Mouse (Mus musculus) heart, embryonic 14.5 days (tissue): ENCODE data around the gene Nptx2. TPM values are rescaled to one million over a fixed set of nuclear protein-coding genes. Genes with fewer than 3 reads are reported as not detected.

Source experiments
- ATAC-seq: fragments of 200-750 bp; cut with Nextera tagmentation; 2 replicates; pipeline ENCODE4 v1.8.0; 2017; ENCODE audit warnings: low read depth, moderate TSS enrichment; ENCODE audit not compliant: insufficient number of reproducible peaks, insufficient read depth, low FRiP score
- H3K27ac ChIP-seq, 2 experiments: fragments of 200-500 bp in 1 of 2; fragments of 300-500 bp in 1 of 2; sonication (generic) in 1 of 2; replicated peaks in 1 of 2; 2 replicates each; pipeline ENCODE4 v1.5.1; 2012 to 2014; ENCODE audit warnings: low read depth in 2 of 2, low read length in 2 of 2, control low read depth in 1 of 2, mild to moderate bottlenecking in 1 of 2, mixed read lengths in 1 of 2; ENCODE audit not compliant: control insufficient read depth in 1 of 2, insufficient read depth in 1 of 2
- H3K27me3 ChIP-seq: fragments of 300-500 bp; sonication (generic); 2 replicates; pipeline ENCODE4 v1.6.1; 2014; ENCODE audit warnings: mild to moderate bottlenecking, low read length, control low read depth; ENCODE audit not compliant: control insufficient read depth, insufficient read depth
- H3K36me3 ChIP-seq: fragments of 300-500 bp; sonication (generic); 2 replicates; pipeline ENCODE4 v1.6.1; 2014; ENCODE audit warnings: mild to moderate bottlenecking, control low read depth, low read length, mixed read lengths; ENCODE audit not compliant: control insufficient read depth, insufficient read depth
- H3K4me1 ChIP-seq, 2 experiments: fragments of 200-500 bp in 1 of 2; fragments of 300-500 bp in 1 of 2; sonication (generic) in 1 of 2; 2 replicates each; pipeline ENCODE4 v1.6.1; 2012 to 2014; ENCODE audit warnings: low read length in 2 of 2, control low read depth in 1 of 2, mixed read lengths in 1 of 2; ENCODE audit not compliant: control insufficient read depth in 2 of 2, insufficient read depth in 2 of 2
- H3K4me2 ChIP-seq: fragments of 300-500 bp; sonication (generic); 2 replicates; pipeline ENCODE4 v1.6.1; 2014; ENCODE audit warnings: mild to moderate bottlenecking, low read length
- H3K4me3 ChIP-seq, 2 experiments: fragments of 200-500 bp in 1 of 2; fragments of 300-500 bp in 1 of 2; sonication (generic) in 1 of 2; 2 replicates each; pipeline ENCODE4 v1.5.1; 2012 to 2014; ENCODE audit warnings: low read length in 2 of 2, mild to moderate bottlenecking in 2 of 2, control low read depth in 1 of 2, low read depth in 1 of 2, moderate library complexity in 1 of 2; ENCODE audit not compliant: control insufficient read depth in 1 of 2, insufficient read depth in 1 of 2
- H3K9ac ChIP-seq: fragments of 300-500 bp; sonication (generic); 2 replicates; pipeline ENCODE4 v1.6.1; 2014; ENCODE audit warnings: mild to moderate bottlenecking, low read length
- H3K9me3 ChIP-seq: fragments of 300-500 bp; sonication (generic); 2 replicates; pipeline ENCODE4 v1.6.1; 2016; ENCODE audit warnings: low read length, control low read depth; ENCODE audit not compliant: control insufficient read depth
- WGBS: fragments of 180-500 bp; shearing (Covaris S2); extraction: QIAGEN DNeasy Blood & Tissue Kit; methylation state at CpG from one replicate; pipeline ENCODE4 v1.1.7; 2014; 5-methylcytosine and 5-hydroxymethylcytosine counted together
- polyA plus RNA-seq: library from polyadenylated mRNA; unstranded; fragments of >200 nt; fragmentation: Nextera tagmentation; extraction: Ambion mirVana; gene quantifications from 2 replicates; pipeline ENCODE4 v1.2.1, GENCODE M21; 2014

The Nptx2 gene
- polyA plus RNA-seq, 1 experiment from 2014 or later, result 0.20 TPM

DNA sequence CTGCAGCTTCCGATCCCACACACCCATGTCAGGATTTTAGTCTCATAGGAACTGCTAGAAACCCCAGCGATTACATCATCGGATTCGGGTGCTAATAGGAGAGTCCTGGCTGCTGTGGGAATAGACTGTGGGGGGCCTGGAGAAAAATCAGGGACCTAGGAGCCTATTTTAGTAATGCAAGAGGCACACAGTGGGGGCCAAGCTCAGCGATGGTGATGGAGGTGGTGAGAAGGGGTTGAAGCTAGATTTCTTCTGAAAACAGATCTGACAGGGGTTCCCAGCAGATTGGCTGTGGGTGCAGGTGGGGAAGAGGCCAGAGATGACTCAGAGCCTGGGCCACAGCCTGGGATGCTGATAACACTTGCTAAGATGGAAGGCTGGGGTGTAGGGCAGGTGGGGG is 39.4 kb downstream of the Nptx2 start:
- no peak overlapping the region for H3K27ac ChIP-seq
- H3K4me3 ChIP-seq, result no peak overlapping the region
- H3K9ac ChIP-seq, result no peak overlapping the region
- no peak for ATAC-seq
- peaks cover 14% of the 10 kb centered on the region; the same call in 1 of the 2 replicates for H3K9me3 ChIP-seq
- H3K36me3 ChIP-seq, result no peaks in the 10 kb centered on the region
- 81% methylated on average over 5 of the region's 5 CpGs for WGBS
- H3K4me1 ChIP-seq, result no peaks in the 10 kb centered on the region
- no peaks in the 10 kb centered on the region for H3K27me3 ChIP-seq
- no peak overlapping the region for H3K4me2 ChIP-seq

DNA sequence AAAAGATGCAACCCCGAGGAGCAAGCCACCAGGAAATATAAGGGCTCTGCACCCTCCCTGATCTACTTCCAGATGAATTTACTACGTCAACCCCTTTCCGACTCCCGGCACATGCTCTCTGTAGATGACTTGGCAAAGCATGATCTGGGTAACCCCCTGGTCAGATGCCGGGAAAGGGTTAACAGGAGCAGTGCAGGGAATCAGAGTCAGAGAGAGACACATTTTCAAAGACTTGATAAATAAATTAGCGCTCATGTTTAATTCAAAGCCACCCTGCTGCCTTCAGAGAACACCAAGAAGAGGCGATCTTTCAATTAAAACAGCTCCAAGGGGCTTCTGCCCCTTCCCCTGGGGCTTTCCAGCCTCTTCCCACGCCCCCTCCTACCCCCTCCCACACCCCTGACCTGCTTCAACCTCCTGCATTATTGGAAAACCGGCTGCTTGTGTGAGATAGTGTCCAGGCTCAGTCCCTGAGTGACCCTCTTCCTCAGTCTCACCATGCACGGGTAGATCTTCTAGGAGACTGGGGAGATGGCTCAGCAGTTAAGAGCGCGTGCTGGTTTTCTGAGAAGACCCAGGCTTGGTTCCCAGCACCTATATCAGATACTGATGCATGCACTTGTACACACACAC is 45.7 kb downstream of the Nptx2 start:
- peaks cover 11% of the 10 kb centered on the region for H3K9me3 ChIP-seq
- no peak overlapping the region for H3K9ac ChIP-seq
- 36% methylated on average over 12 of the region's 12 CpGs for WGBS
- H3K27ac ChIP-seq, result no peak overlapping the region
- no peaks in the 10 kb centered on the region for H3K27me3 ChIP-seq
- no peaks in the 10 kb centered on the region for H3K4me1 ChIP-seq
- no peak overlapping the region for H3K4me3 ChIP-seq
- no peak overlapping the region for H3K4me2 ChIP-seq
- H3K36me3 ChIP-seq, result no peaks in the 10 kb centered on the region
- ATAC-seq, result no peak

DNA sequence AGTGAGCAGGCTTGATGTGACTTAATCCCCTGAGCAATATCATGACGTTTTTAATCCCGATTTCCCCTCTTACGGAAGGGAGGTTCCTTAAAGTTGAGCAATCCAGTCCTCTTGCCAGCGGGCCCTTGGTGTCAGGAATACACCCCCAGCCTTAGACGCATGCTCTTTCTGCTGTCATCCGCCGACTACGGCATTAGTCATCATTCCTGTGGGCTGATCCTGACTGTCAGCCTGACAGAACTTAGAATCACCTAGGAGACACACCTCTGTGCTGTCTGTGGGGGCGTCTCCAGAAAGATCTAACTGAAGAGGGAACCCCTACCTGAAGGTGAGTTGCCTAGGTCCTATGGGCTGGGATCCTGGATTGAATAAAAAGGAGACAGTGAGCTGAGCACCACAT is 49.1 kb downstream of the Nptx2 start:
- Histone ChIP-seq H3K9me3 (peaks cover 8% of the 10 kb centered on the region), H3K36me3 (no peaks in the 10 kb centered on the region), H3K4me1 (no peaks in the 10 kb centered on the region), H3K4me3 (no peak overlapping the region), H3K9ac (no peak overlapping the region), H3K27ac (no peak overlapping the region), H3K27me3 (no peaks in the 10 kb centered on the region), H3K4me2 (no peak overlapping the region)
- WGBS, result 86% methylated on average over 9 of the region's 9 CpGs
- no peak for ATAC-seq

Other genes with a start within 250 kb of the Nptx2 start
- gene Baiap2l1, start 187.8 kb upstream of the Nptx2 start, polyA plus RNA-seq, result 10.8 and 11.0 TPM in 2 replicates
- 0.61 and 1.0 TPM in 2 replicates for gene Tmem130, start 215.9 kb downstream of the Nptx2 start, polyA plus RNA-seq
- gene Trrap, start 221.8 kb downstream of the Nptx2 start, polyA plus RNA-seq, result 58.9 and 65.2 TPM in 2 replicates